In the genomic region with DNA sequence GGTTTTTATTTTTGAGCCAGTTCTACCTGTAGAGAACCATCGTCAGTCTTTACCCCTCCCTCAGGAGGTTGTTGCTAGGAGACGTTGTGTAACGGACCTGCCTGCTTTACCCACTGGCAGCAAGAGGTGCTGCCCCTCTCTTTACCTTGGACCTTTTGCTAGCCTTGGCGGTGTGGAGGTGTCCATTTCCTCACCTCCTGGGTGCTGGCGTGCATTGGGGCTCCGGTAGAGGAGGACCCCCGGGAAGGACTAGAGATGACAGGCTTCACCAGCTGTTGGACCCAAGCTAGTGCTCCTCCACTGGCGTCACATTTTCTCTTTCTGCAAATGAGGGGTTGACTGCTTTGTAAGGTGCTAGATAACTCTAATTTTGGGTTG, we compare ENCODE assay signal across 8 mouse cellular contexts. TPM values are rescaled to one million over a fixed set of nuclear protein-coding genes. Genes with fewer than 3 reads are reported as not detected.
DNase-seq lines count a peak whose midpoint lies in the region; ATAC-seq lines count a peak whose summit lies in the region.

No protein-coding gene starts in this region.

- ATAC-seq in granulocyte monocyte progenitor cell, adult 5-6 weeks (replicated peaks; ENCODE audit: poor library complexity, severe bottlenecking) = peak; percentile 23
- peak; percentile 33; the same call in 1 of the 2 replicates for ATAC-seq in megakaryocyte, adult 5-6 weeks (ENCODE audit: poor library complexity, severe bottlenecking)

- DNase-seq in layer of hippocampus, adult 9-10 months (ENCODE audit: low spot score) = peak; percentile 29
- no peak for DNase-seq in layer of hippocampus, adult 8-10 months (ENCODE audit: low spot score in 2 of 2)
- peak; percentile 16 for DNase-seq in brain, embryonic 18.5 days (ENCODE audit: low read depth, low spot score)
- DNase-seq in cerebellum, adult 11 months = no peak
- DNase-seq in ovary, postnatal 10 days (ENCODE audit: low spot score) = no peak
- DNase-seq in ovary, adult 18-20 months (ENCODE audit: low spot score) = no peak

RNA-seq across cellular contexts. Expression of gene Gm45062, which starts 0.4 kb away (rescaled TPM):
- total RNA-seq in layer of hippocampus, adult 8-10 months (2022) = 1 to 10 TPM; 4.6 to 6.6 (median 5.0) TPM
- 0.11 and 4.2 TPM in 2 replicates for total RNA-seq in granulocyte monocyte progenitor cell, adult 5-6 weeks (2014; fragmentation: Nextera tagmentation)
- total RNA-seq in granulocyte monocyte progenitor cell, adult 5-6 weeks (2017) = 3.1 and 5.5 TPM in 2 replicates
- total RNA-seq in megakaryocyte, adult 5-6 weeks (2015) = 3.2 and 5.0 TPM in 2 replicates
- total RNA-seq in megakaryocyte, adult 5-6 weeks (2017) = 8.0 and 9.8 TPM in 2 replicates

RNA-seq across cellular contexts. Expression of gene Umad1, which starts 0.6 kb away (rescaled TPM):
- 10 to 100 TPM; 33.2 to 40.9 (median 37.7) TPM for total RNA-seq in layer of hippocampus, adult 8-10 months (2022)
- total RNA-seq in granulocyte monocyte progenitor cell, adult 5-6 weeks (2014; fragmentation: Nextera tagmentation) = 17.0 and 18.7 TPM in 2 replicates
- total RNA-seq in granulocyte monocyte progenitor cell, adult 5-6 weeks (2017) = 10.6 and 11.8 TPM in 2 replicates
- 27.2 and 28.5 TPM in 2 replicates for total RNA-seq in megakaryocyte, adult 5-6 weeks (2015)
- total RNA-seq in megakaryocyte, adult 5-6 weeks (2017) = 13.6 and 14.1 TPM in 2 replicates

RNA-seq across cellular contexts. Expression of gene Rpa3, which starts 0.7 kb away (rescaled TPM):
- 10 to 100 TPM; 12.3 to 15.6 (median 14.2) TPM for total RNA-seq in layer of hippocampus, adult 8-10 months (2022)
- 109 and 138 TPM in 2 replicates for total RNA-seq in granulocyte monocyte progenitor cell, adult 5-6 weeks (2014; fragmentation: Nextera tagmentation)
- total RNA-seq in granulocyte monocyte progenitor cell, adult 5-6 weeks (2017) = 111 and 156 TPM in 2 replicates
- 91.2 and 100 TPM in 2 replicates for total RNA-seq in megakaryocyte, adult 5-6 weeks (2015)
- total RNA-seq in megakaryocyte, adult 5-6 weeks (2017) = 64.0 and 76.1 TPM in 2 replicates

RNA-seq across cellular contexts. Expression of gene Mios, which starts 50.6 kb away (rescaled TPM):
- 10 to 100 TPM; 23.8 to 25.1 (median 25.0) TPM for total RNA-seq in layer of hippocampus, adult 8-10 months (2022)
- total RNA-seq in granulocyte monocyte progenitor cell, adult 5-6 weeks (2014; fragmentation: Nextera tagmentation) = 20.5 and 24.8 TPM in 2 replicates
- total RNA-seq in granulocyte monocyte progenitor cell, adult 5-6 weeks (2017) = 31.3 and 37.4 TPM in 2 replicates
- 11.2 and 13.2 TPM in 2 replicates for total RNA-seq in megakaryocyte, adult 5-6 weeks (2015)
- 12.6 and 14.6 TPM in 2 replicates for total RNA-seq in megakaryocyte, adult 5-6 weeks (2017)

Comparison
In these comparisons a context has a peak if more than half of its experiments do, and no peak if none do; other contexts are left out.
1. DNase-seq: peak in layer of hippocampus, adult 9-10 months (single experiment) and brain, embryonic 18.5 days (single experiment); none in layer of hippocampus, adult 8-10 months (0 of 2), cerebellum, adult 11 months (single experiment), ovary, postnatal 10 days (single experiment) and ovary, adult 18-20 months (single experiment).